Mouse (Mus musculus) ovary, postnatal 14 days (tissue): Measurements from ENCODE around the gene Rab38.

Source experiments
- DNase-seq: peaks from one replicate; pipeline ENCODE4 v3.0.0; 2022; ENCODE audit warnings: low spot score

Rab38 gene

GRCm38 (mm10) chr7:88429786-88430691, at the start of gene Rab38:
Gene Rab38, plus strand, starts transcription at chr7:88430273.
- DNase-seq = peak; percentile 33

DNA sequence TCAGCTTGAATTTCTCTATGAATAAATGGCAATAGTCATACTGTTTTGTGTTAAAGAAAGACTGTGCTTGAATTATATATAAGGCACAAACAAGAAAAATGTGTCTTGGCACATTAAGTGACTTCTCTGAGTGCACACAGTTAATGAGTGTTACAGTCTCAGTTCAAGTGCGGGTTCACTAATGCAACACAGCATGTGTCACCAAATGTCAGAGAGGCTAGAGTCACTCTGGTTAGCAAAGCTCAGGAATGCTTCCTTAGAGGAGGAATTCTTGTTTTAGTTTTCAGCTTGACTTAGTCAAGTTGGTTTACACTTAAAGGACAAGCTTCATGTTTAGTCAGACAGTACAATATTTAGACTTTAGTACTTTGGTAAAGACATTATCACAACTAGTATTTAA, 35.5 kb upstream of the Rab38 start:
- no peak for DNase-seq

- DNase-seq = no peak
Measured at GRCm38 (mm10) chr7:88395745-88396144, 34.3 kb upstream of the Rab38 start.

GRCm38 (mm10) chr7:88405311-88405710, 24.8 kb upstream of the Rab38 start:
- no peak for DNase-seq

GRCm38 (mm10) chr7:88406466-88406865, 23.6 kb upstream of the Rab38 start:
- DNase-seq = no peak

DNA sequence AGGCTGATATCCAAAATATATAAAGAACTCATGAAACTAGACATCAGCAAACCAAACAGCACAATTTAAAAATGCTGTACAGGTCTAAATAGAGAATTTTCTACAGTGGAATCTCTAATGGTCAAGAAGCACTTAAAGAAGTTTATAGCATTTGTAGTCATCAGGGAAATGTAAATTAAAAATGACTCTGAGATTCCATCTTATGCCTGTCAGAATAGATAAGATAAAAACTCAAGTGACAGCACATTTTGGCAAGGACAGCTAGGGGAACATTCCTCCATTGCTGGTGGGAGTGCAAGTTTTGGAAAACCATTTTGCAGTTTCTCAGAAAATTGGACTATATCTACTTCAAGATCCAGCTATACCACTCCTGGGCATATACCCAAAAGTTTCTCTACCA, 8.3 kb upstream of the Rab38 start:
- no peak for DNase-seq

DNA sequence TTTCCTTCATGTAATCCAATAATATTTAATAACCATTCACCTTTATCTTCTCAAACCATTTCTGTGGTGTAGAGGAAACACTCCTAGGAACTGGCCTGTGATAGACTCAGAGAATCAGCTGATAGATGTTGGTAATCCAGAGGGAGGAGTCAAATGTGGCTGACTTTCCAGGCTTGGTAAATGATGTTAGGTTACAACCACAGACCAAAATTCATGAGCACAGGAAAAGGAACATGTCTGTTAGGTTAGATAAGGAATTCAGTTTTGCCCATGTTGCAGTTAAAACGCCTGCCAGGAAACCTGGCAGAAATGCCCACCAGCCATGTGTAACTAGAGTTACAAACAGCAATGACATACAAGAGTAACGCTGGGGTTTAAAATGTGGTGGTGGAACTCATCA, 6.2 kb upstream of the Rab38 start:
- no peak for DNase-seq

DNA sequence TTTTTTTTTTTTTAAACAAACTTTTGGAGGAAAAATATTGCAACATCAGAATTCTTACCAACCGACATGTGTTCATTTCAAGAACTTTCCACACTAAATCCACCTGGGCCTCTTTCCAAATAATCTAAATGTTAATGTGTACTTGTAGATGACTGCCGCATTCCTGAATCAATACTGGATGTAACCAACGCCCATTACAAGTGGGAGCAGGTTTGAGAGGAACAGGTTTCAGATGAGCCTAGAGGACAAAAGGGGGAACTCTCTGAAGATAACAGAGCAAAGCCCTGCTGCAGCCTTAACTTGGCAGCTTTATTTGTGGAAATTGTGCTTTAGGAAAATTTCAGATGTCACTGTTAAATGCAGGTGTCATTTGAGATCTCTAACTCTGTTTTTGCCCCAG, 4.3 kb upstream of the Rab38 start:
- DNase-seq = no peak

DNA sequence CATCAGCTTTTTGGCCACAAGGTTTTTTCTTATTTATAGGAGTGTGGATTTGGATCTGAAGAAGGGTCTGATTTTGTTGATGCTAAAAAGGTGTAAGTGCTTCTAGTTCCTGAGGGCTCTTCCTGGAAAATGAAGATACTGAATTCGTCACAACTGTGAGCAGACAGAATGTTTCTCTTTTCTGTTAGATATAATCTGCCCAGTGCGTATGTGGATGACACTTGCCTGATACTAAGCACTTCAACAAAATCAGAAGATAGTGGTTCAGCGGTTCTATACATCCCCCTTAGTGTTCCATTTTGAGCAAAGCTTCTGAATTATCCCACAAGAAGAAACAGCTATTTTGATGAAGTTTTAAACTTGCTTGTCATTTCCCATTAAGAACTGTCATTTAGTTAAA, 2.6 kb upstream of the Rab38 start:
- DNase-seq = no peak

DNA sequence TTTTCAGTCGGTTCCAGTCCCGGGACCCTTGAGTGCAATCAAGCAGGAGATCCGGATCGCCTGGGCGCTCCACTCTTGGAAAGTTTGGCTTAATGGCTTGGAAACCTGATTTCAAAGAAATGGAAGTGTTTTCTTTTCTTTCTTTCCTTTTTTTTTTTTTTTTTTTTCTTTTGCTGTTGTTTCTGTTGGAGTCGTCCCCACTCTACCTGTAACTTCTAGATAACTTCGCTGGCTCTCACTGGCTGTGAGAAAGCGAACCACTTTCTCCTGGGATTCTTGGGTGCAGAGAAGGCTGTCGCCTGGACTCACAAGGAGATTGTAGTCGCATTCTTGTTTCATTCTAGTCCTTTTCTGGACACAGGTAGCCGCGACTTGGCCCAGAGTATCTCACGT, 615 bp downstream of the Rab38 start:
- DNase-seq = no peak

- DNase-seq = no peak
Measured at GRCm38 (mm10) chr7:88440301-88440700, 10.2 kb downstream of the Rab38 start.

GRCm38 (mm10) chr7:88442649-88443048, 12.6 kb downstream of the Rab38 start:
- DNase-seq = no peak

- DNase-seq = no peak
Measured at GRCm38 (mm10) chr7:88443435-88443834, 13.4 kb downstream of the Rab38 start.

DNA sequence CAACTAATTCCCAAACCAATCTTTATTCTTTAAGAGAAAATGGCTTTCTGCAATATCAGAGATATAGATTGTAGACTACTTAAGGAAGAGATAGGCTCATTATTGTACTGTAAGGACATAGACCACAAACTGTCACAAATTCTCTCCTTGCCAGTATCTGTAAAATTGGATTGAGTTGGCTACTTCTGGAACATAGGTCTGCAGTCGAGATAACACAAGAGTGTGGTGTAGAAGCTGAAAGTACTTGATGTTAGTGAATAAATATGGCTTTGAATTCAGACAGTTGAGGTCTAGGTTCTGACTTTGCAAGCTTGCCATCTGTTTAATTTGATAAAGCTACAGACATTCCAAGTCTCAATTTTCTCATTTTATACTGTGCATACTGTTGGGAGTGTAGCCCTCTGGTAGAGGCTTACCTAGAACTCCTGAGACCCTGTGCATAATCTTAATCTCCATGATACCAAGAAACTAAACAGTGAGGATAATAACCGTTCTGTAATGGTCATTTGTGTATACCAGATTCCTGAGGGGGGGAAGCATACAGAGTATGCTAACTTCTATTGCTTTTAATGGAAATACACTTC, 15.3 kb downstream of the Rab38 start:
- DNase-seq = no peak

DNA sequence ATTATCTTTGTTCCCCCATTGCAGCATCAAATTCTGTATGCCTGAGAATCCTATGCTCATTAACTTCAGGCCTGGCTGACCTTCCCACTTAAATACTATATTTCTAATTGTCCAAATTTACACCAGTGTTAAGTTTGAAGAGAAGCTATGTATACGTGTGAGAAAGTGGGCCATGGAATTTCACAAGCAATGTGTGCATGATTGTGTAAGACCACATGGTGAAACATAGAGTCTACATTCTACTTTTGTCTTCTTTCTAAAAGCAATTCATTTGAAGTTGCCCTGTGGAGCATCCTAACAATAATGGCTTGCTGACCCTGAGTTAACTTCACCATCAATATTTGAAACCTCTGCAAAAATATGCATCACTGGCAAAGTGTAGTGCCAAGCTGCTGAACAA, 23.2 kb downstream of the Rab38 start:
- DNase-seq = no peak

DNA sequence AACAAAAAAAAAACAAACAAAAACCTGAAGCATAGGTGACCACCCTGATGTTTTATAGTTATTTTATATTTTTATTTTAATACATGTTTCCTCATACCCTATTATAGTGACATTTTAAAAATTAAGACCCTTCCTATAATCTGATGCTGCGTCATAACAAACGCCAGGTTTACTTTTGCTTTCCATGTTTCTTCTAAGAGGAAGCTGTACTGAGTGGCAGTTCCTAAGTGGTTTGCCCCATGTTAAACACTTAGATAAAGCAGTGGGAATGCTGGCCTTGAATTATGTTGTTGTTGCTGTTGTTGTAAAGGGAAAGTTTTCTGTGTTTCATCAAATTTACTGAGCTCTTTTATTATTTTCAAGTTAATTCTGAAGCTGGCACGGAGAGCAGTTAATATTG, 27.8 kb downstream of the Rab38 start:
- DNase-seq = no peak

GRCm38 (mm10) chr7:88467754-88468153, 37.7 kb downstream of the Rab38 start:
- DNase-seq = no peak

- no peak for DNase-seq
Measured at GRCm38 (mm10) chr7:88482110-88482619, 52.1 kb downstream of the Rab38 start.

DNA sequence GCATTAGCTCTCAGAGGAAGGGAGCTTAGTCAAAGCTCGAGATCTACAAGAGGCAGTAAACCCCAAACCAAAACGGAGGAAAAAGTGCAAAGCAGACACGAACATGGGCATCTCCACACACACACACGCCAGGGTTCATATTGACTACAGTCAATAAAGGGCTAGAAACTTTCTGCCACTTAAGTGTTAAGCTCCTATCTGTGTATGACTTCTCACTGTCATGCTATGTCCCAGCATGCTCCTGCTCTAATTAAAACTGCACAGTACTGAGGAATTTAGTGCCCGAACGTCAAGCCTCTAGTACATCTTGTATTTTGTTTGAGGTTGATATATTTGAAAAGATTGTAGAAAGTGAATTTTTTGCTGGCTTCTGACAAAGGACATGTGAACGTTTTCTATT, 52.6 kb downstream of the Rab38 start:
- no peak for DNase-seq

DNA sequence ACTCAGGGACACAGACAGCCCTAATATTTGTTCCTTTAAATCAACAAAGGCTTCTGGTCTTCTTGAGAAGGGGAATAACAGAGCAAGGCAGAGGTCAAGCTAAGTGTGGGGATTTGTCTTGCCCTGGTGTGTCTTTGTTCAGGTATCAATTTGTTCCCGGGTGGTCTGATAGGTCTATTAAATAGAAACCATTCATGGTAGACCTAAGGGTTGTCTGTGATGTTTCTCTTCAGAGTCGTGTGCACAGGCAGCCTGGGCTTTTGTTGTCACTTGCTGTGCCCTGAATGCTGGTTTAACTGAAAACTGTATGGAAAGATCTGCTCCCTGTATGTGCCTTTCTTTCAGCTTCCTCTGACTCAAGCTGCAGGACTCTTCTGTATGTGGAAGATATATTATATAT, 60.9 kb downstream of the Rab38 start:
- DNase-seq = no peak

- no peak for DNase-seq
Measured at GRCm38 (mm10) chr7:88502217-88502817, 72.2 kb downstream of the Rab38 start.

DNA sequence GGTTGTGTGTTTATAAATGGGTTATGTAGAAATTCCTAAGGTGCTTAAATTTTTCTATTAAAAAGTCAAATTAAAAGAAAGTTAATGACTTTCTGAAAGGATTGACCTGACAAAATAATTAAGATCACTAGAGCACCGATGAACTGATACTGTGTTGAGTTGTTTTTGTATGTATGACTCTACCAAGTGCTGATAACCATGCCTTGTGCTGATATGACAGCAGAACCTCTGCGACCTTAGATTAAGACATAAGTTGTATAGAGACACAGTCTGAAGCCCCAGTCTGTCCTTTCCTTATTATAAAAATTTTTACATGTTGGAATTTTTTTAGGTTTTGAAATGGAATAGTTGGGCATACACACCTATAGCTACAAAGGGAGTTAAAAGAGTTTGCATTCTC, 79.7 kb downstream of the Rab38 start:
- DNase-seq = no peak

- DNase-seq = no peak
Measured at GRCm38 (mm10) chr7:88522481-88522880, 92.4 kb downstream of the Rab38 start.
